Mouse (Mus musculus) embryonic facial prominence, embryonic 14.5 days (tissue): ENCODE measurements around the gene Rab40c. TPM values are rescaled to one million over a fixed set of nuclear protein-coding genes. Genes with fewer than 3 reads are reported as not detected.

Experiments
- ATAC-seq: fragments of 200-750 bp; cut with Nextera tagmentation; 2 replicates; pipeline ENCODE4 v1.8.0; 2017; ENCODE audit warnings: low read depth, moderate number of reproducible peaks, moderate TSS enrichment
- DNase-seq: peaks from one replicate; pipeline ENCODE4 v3.0.0-alpha.2; 2015; ENCODE audit warnings: low spot score
- H3K27ac ChIP-seq: fragments of 300-500 bp; sonication (generic); replicated peaks from 2 replicates; pipeline ENCODE4 v1.5.1; 2014; ENCODE audit warnings: low read depth, mild to moderate bottlenecking, low read length, moderate library complexity
- H3K27me3 ChIP-seq: fragments of 300-500 bp; sonication (generic); replicated peaks from 2 replicates; pipeline ENCODE4 v1.6.1; 2014; ENCODE audit warnings: low read length; ENCODE audit not compliant: control insufficient read depth, insufficient read depth
- H3K36me3 ChIP-seq: fragments of 300-500 bp; sonication (generic); 2 replicates; pipeline ENCODE4 v1.6.1; 2014; ENCODE audit warnings: low read length, mixed read lengths; ENCODE audit not compliant: control insufficient read depth, insufficient read depth
- H3K4me1 ChIP-seq: fragments of 300-500 bp; sonication (generic); 2 replicates; pipeline ENCODE4 v1.6.1; 2014; ENCODE audit warnings: antibody characterized with exemption, low read length; ENCODE audit not compliant: control insufficient read depth, insufficient read depth
- H3K4me2 ChIP-seq: fragments of 300-500 bp; sonication (generic); 2 replicates; pipeline ENCODE4 v1.6.1; 2014; ENCODE audit warnings: low read depth, mild to moderate bottlenecking, low read length, moderate library complexity, mixed read lengths
- H3K4me3 ChIP-seq: fragments of 300-500 bp; sonication (generic); 2 replicates; pipeline ENCODE4 v1.5.1; 2014; ENCODE audit warnings: low read depth, mild to moderate bottlenecking, low read length
- H3K9ac ChIP-seq: fragments of 300-500 bp; sonication (generic); 2 replicates; pipeline ENCODE4 v1.6.1; 2014; ENCODE audit warnings: low read depth, mild to moderate bottlenecking, low read length, moderate library complexity, mixed read lengths
- H3K9me3 ChIP-seq: fragments of 300-500 bp; sonication (generic); 2 replicates; pipeline ENCODE4 v1.6.1; 2016; ENCODE audit warnings: low read length; ENCODE audit not compliant: control insufficient read depth
- WGBS: fragments of 180-500 bp; shearing (Covaris S2); extraction: QIAGEN DNeasy Blood & Tissue Kit; methylation state at CpG from one replicate; pipeline ENCODE4 v1.1.7; 2014; 5-methylcytosine and 5-hydroxymethylcytosine counted together
- polyA plus RNA-seq: library from polyadenylated mRNA; unstranded; fragments of >200 nt; fragmentation: Nextera tagmentation; extraction: Ambion mirVana; gene quantifications from 2 replicates; pipeline ENCODE4 v1.2.1, GENCODE M21; 2014

Rab40c gene
- polyA plus RNA-seq, 1 experiment from 2014 or later = 17.1 TPM

- no peak overlapping the region for H3K9ac ChIP-seq
- ATAC-seq = no peak
- no peak overlapping the region for H3K4me3 ChIP-seq
- no peak overlapping the region for H3K27ac ChIP-seq
- DNase-seq = no peak
- no peaks in the 10 kb centered on the region for H3K27me3 ChIP-seq
- H3K4me2 ChIP-seq = no peak overlapping the region
- H3K36me3 ChIP-seq = no peaks in the 10 kb centered on the region
- peaks cover 14% of the 10 kb centered on the region for H3K4me1 ChIP-seq
- WGBS = 92% methylated on average over 11 of the region's 11 CpGs
- H3K9me3 ChIP-seq = no peaks in the 10 kb centered on the region
Observed at GRCm38 (mm10) chr17:25865288-25865687, 54.2 kb downstream of the Rab40c start.

- Histone ChIP-seq H3K9ac (no peak overlapping the region), H3K4me3 (no peak overlapping the region), H3K27ac (no peak overlapping the region), H3K9me3 (no peaks in the 10 kb centered on the region), H3K27me3 (no peaks in the 10 kb centered on the region), H3K4me1 (peaks cover 14% of the 10 kb centered on the region), H3K36me3 (no peaks in the 10 kb centered on the region), H3K4me2 (no peak overlapping the region)
- ATAC-seq (no peak), DNase-seq (no peak)
- 93% methylated on average over 10 of the region's 14 CpGs for WGBS
Observed at GRCm38 (mm10) chr17:25864311-25864710, 55.2 kb downstream of the Rab40c start.

GRCm38 (mm10) chr17:25863681-25864080 is 55.8 kb downstream of the Rab40c start:
- Histone ChIP-seq H3K4me1 (peaks cover 14% of the 10 kb centered on the region), H3K9me3 (no peaks in the 10 kb centered on the region), H3K4me3 (no peak overlapping the region), H3K36me3 (no peaks in the 10 kb centered on the region), H3K27ac (no peak overlapping the region), H3K27me3 (no peaks in the 10 kb centered on the region), H3K9ac (no peak overlapping the region), H3K4me2 (no peak overlapping the region)
- 80% methylated on average over 6 of the region's 6 CpGs for WGBS
- no peak for ATAC-seq
- no peak for DNase-seq

- WGBS = 6% methylated on average over 6 of the region's 6 CpGs
- DNase-seq (no peak), ATAC-seq (peak; percentile 26; the same call in 1 of the 2 replicates)
- Histone ChIP-seq H3K9ac (peak overlapping the region; percentile 89), H3K4me2 (peak overlapping the region; percentile 93), H3K27me3 (no peaks in the 10 kb centered on the region), H3K36me3 (no peaks in the 10 kb centered on the region), H3K27ac (peak overlapping the region; percentile 90), H3K4me3 (peak overlapping the region; percentile 70), H3K9me3 (no peaks in the 10 kb centered on the region), H3K4me1 (peaks cover 8% of the 10 kb centered on the region)
Observed at GRCm38 (mm10) chr17:25861704-25862612, 57.6 kb downstream of the Rab40c start.

- Histone ChIP-seq H3K36me3 (no peaks in the 10 kb centered on the region), H3K9ac (peak within 1 kb of the TSS; percentile 89), H3K4me3 (peak within 1 kb of the TSS; percentile 70), H3K4me2 (peak within 1 kb of the TSS; percentile 93), H3K9me3 (no peaks in the 10 kb centered on the region), H3K27ac (peak within 1 kb of the TSS; percentile 90), H3K4me1 (peaks cover 8% of the 10 kb centered on the region), H3K27me3 (no peaks in the 10 kb centered on the region)
- ATAC-seq (peak; percentile 97), DNase-seq (peak; percentile 97)
- 4% methylated on average over 39 of the region's 65 CpGs for WGBS
Observed at GRCm38 (mm10) chr17:25860832-25861703, 58.5 kb downstream of the Rab40c start, which contains the start of gene Wdr90. Gene Wdr90, minus strand, starts transcription at chr17:25861501.

- ATAC-seq = no peak
- no peaks in the 10 kb centered on the region for H3K27me3 ChIP-seq
- peaks cover 8% of the 10 kb centered on the region for H3K4me1 ChIP-seq
- no peaks in the 10 kb centered on the region for H3K36me3 ChIP-seq
- H3K4me3 ChIP-seq = peak overlapping the region; percentile 70
- H3K27ac ChIP-seq = no peak overlapping the region
- H3K9me3 ChIP-seq = no peaks in the 10 kb centered on the region
- peak overlapping the region; percentile 89 for H3K9ac ChIP-seq
- WGBS = 93% methylated on average over 6 of the region's 6 CpGs
- no peak for DNase-seq
- H3K4me2 ChIP-seq = peak overlapping the region; percentile 93
Observed at GRCm38 (mm10) chr17:25860229-25860628, 59.3 kb downstream of the Rab40c start.

GRCm38 (mm10) chr17:25844396-25844901 is 75.1 kb downstream of the Rab40c start, which contains the start of gene Rhot2:
Gene Rhot2, minus strand, starts transcription at chr17:25844851.
- Histone ChIP-seq H3K27me3 (no peaks in the 10 kb centered on the region), H3K36me3 (peaks cover 48% of the 10 kb centered on the region), H3K4me1 (peaks cover 10% of the 10 kb centered on the region; the same call in 1 of the 2 replicates), H3K9me3 (no peaks in the 10 kb centered on the region), H3K4me3 (peak within 1 kb of the TSS; percentile 89), H3K9ac (peak within 1 kb of the TSS; percentile 88), H3K4me2 (peak within 1 kb of the TSS; percentile 88), H3K27ac (peak within 1 kb of the TSS; percentile 80)
- under 1% methylated on average over 17 of the region's 21 CpGs for WGBS
- ATAC-seq = peak; percentile 98
- peak; percentile 98 for DNase-seq
